Mouse (Mus musculus): ENCODE data around the gene Elavl4. TPM values are rescaled to one million over a fixed set of nuclear protein-coding genes. Genes with fewer than 3 reads are reported as not detected.

Gene Elavl4
- total and polyA plus RNA-seq, 3 experiments = 0.09 to 0.13 (median 0.12) TPM

DNA sequence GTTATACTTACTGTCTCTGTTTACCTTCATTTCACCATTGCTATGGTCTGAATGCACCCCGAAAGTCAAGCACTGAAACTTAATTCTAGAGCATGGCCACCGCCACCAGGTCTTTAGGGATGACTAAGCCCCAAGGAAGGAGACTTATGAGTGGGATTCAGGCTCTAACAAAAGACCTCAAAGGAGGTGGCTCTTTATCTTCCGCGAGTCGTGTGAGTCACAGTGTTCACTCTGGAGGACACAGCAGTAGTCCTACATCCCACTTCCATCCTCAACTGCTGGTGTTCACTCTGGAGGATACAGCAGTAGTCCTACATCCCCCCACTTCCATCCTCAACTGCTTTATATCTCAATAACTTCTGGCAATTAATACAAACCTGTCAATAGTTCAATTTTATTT is 151.8 kb downstream of the Elavl4 start:
- no peak overlapping the region for H3K4me3 ChIP-seq
- no peak overlapping the region for H3K27ac ChIP-seq
- no peaks in the 10 kb centered on the region for H3K79me2 ChIP-seq (replicated peaks; ENCODE audit: control insufficient read depth, insufficient read depth, low read length)
- no peak overlapping the region for H3K9ac ChIP-seq (ENCODE audit: low read depth, low read length)
- no peak for TF ChIP-seq CTCF (IDR thresholded peaks at IDR 0.05)
- no peaks in the 10 kb centered on the region; the same call in 1 of the 2 replicates for H3K36me3 ChIP-seq (ENCODE audit: control insufficient read depth, insufficient read depth, low read length)
- WGBS = 78% methylated on average over 5 of the region's 5 CpGs
- intact Hi-C loops (cut with DNase I) = no loop called here
- H3K27me3 ChIP-seq (ENCODE audit: control insufficient read depth, insufficient read depth, low read length) = no peaks in the 10 kb centered on the region
- no peaks in the 10 kb centered on the region for H3K4me1 ChIP-seq (ENCODE audit: control insufficient read depth, insufficient read depth, low read length)
- DNase-seq = no peak

DNA sequence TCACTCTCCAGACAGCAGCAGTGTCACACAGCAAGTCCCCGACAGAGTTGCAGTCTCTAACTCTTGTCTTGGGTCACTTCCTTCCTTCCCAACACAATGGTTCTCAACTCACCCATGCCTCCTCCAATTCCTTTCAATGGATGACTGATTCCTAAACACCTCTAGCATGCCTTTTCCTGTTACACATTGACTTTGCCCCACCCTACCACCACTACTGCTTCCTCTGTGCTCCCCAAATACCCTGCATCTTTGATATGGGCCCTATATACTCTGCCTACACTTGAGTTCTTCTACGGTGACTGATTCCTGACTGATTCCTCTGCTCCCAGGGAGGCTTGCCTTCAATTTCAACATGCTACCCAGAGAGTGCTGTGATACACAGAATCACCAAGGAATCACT is 153.1 kb downstream of the Elavl4 start:
- H3K79me2 ChIP-seq (replicated peaks; ENCODE audit: control insufficient read depth, insufficient read depth, low read length) = no peaks in the 10 kb centered on the region
- H3K27ac ChIP-seq = no peak overlapping the region
- no peak for DNase-seq
- H3K9ac ChIP-seq (ENCODE audit: low read depth, low read length) = no peak overlapping the region
- H3K4me3 ChIP-seq = no peak overlapping the region
- H3K27me3 ChIP-seq (ENCODE audit: control insufficient read depth, insufficient read depth, low read length) = no peaks in the 10 kb centered on the region
- intact Hi-C loops (cut with DNase I) = no loop called here
- 33% methylated on average over 2 of the region's 2 CpGs for WGBS
- TF ChIP-seq EP300 (IDR thresholded peaks at IDR 0.05; ENCODE audit: insufficient read depth, low read depth, low read length) (no peak), CTCF (IDR thresholded peaks at IDR 0.05) (no peak), POLR2A (IDR thresholded peaks at IDR 0.05; ENCODE audit: insufficient read depth, low read depth, low read length) (no peak)
- no peaks in the 10 kb centered on the region for H3K4me1 ChIP-seq (ENCODE audit: control insufficient read depth, insufficient read depth, low read length)
- H3K36me3 ChIP-seq (ENCODE audit: control insufficient read depth, insufficient read depth, low read length) = no peaks in the 10 kb centered on the region; the same call in 1 of the 2 replicates

DNA sequence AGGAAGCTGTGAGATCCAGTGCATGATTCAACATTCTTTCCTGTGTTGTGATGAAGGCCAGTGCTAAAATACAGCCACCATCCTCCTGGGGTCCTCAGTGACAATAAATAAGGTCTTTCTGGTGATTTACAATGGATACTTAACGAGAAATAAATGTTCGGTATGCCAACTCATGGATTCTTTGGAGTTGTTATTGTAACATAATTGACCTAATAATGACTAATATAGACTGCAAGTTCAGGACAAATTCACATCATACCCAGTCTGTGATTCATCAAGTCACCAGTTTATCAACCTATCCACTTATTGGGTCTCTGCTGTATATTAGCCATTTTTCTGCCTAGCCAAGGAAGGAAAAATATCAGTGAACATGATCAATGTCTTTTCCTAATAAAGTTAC is 174.4 kb downstream of the Elavl4 start:
- Histone ChIP-seq H3K9ac (ENCODE audit: low read depth, low read length) (no peak overlapping the region), H3K27ac (no peak overlapping the region), H3K79me2 (replicated peaks; ENCODE audit: control insufficient read depth, insufficient read depth, low read length) (no peaks in the 10 kb centered on the region), H3K4me1 (ENCODE audit: control insufficient read depth, insufficient read depth, low read length) (no peaks in the 10 kb centered on the region), H3K36me3 (ENCODE audit: control insufficient read depth, insufficient read depth, low read length) (no peaks in the 10 kb centered on the region), H3K27me3 (ENCODE audit: control insufficient read depth, insufficient read depth, low read length) (no peaks in the 10 kb centered on the region), H3K4me3 (no peak overlapping the region)
- intact Hi-C loops (cut with DNase I) = no loop called here
- DNase-seq = no peak
- TF ChIP-seq CTCF (IDR thresholded peaks at IDR 0.05) = no peak
- TF ChIP-seq POLR2A (IDR thresholded peaks at IDR 0.05; ENCODE audit: insufficient read depth, low read depth, low read length) = no peak
- TF ChIP-seq EP300 (IDR thresholded peaks at IDR 0.05; ENCODE audit: insufficient read depth, low read depth, low read length) = no peak
- WGBS = 83% methylated on average over 2 of the region's 2 CpGs

DNA sequence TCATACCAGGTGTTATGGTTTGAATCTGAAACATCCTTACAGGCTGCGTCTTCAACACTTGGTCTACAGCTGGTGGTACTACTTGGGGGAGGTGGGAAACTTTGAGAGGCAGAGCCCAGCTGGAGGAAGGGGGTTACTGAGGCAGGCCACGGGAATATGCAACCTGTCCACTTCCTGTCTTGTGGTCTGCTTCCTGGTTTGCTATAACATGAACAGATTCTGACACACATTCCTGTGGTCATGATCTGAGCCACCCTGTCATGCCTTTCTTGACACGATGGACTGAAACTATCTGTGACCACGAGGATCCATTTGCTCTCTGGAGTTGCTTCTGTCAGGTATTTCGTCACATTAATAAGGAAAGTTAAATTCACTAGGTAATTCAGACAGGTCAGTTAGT is 179.7 kb downstream of the Elavl4 start:
- intact Hi-C loops (cut with DNase I) = no loop called here
- H3K4me1 ChIP-seq (ENCODE audit: control insufficient read depth, insufficient read depth, low read length) = no peaks in the 10 kb centered on the region
- H3K79me2 ChIP-seq (replicated peaks; ENCODE audit: control insufficient read depth, insufficient read depth, low read length) = no peaks in the 10 kb centered on the region
- H3K9ac ChIP-seq (ENCODE audit: low read depth, low read length) = no peak overlapping the region
- 67% methylated on average over 5 of the region's 5 CpGs for WGBS
- no peak overlapping the region for H3K27ac ChIP-seq
- DNase-seq = no peak
- TF ChIP-seq POLR2A (IDR thresholded peaks at IDR 0.05; ENCODE audit: insufficient read depth, low read depth, low read length) (no peak), CTCF (IDR thresholded peaks at IDR 0.05) (no peak), EP300 (IDR thresholded peaks at IDR 0.05; ENCODE audit: insufficient read depth, low read depth, low read length) (no peak)
- H3K36me3 ChIP-seq (ENCODE audit: control insufficient read depth, insufficient read depth, low read length) = no peaks in the 10 kb centered on the region
- H3K27me3 ChIP-seq (ENCODE audit: control insufficient read depth, insufficient read depth, low read length) = no peaks in the 10 kb centered on the region
- no peak overlapping the region for H3K4me3 ChIP-seq

DNA sequence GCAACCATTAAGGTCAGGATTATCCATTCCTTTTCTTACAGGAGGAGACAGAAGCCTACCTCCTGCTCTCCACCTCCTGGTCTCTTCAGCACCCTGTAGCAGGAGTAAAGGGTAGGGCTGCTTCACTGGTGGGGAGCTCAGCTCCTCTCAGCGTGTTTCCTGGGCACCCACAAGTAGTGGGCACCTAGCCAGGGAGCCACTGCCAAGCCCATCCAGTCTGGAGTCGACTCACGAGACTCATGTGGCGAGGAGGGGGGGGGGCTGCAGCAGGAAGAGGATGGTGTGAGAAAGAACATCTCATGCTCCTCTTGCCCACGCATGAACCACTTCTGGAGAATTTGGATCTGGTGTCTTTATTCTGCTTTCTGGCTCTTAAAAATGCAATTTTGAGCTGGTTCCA is 186.5 kb downstream of the Elavl4 start:
- no peak for TF ChIP-seq POLR2A (IDR thresholded peaks at IDR 0.05; ENCODE audit: insufficient read depth, low read depth, low read length)
- no peak for TF ChIP-seq EP300 (IDR thresholded peaks at IDR 0.05; ENCODE audit: insufficient read depth, low read depth, low read length)
- no peak for TF ChIP-seq CTCF (IDR thresholded peaks at IDR 0.05)
- Histone ChIP-seq H3K4me1 (ENCODE audit: control insufficient read depth, insufficient read depth, low read length) (no peaks in the 10 kb centered on the region), H3K27me3 (ENCODE audit: control insufficient read depth, insufficient read depth, low read length) (no peaks in the 10 kb centered on the region), H3K79me2 (replicated peaks; ENCODE audit: control insufficient read depth, insufficient read depth, low read length) (no peaks in the 10 kb centered on the region), H3K4me3 (no peak overlapping the region), H3K27ac (no peak overlapping the region), H3K9ac (ENCODE audit: low read depth, low read length) (no peak overlapping the region), H3K36me3 (ENCODE audit: control insufficient read depth, insufficient read depth, low read length) (no peaks in the 10 kb centered on the region)
- DNase-seq = no peak
- intact Hi-C loops (cut with DNase I) = no loop called here
- 60% methylated on average over 5 of the region's 5 CpGs for WGBS

DNA sequence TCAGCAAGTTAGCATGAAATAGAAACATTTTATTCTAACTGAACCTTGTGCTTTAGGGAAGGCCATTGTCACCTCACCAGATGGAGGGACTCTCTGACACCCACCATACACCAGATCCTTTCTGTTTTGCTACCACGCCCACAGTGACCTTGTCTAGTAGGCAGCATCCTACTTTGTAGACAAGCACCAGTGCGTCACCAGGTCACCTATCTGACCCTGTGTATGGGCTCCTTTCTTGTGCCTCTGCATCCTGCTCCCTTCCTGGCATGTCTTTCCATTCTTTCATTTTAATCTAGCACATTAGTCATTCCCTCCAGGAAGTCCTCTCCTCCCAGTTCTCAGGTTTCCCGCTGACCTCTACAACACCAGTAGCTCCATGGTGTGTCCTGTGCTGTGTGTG is 190.1 kb downstream of the Elavl4 start:
- 56% methylated on average over 3 of the region's 3 CpGs for WGBS
- Histone ChIP-seq H3K79me2 (replicated peaks; ENCODE audit: control insufficient read depth, insufficient read depth, low read length) (no peaks in the 10 kb centered on the region), H3K9ac (ENCODE audit: low read depth, low read length) (no peak overlapping the region), H3K27me3 (ENCODE audit: control insufficient read depth, insufficient read depth, low read length) (no peaks in the 10 kb centered on the region), H3K27ac (no peak overlapping the region), H3K4me3 (no peak overlapping the region), H3K36me3 (ENCODE audit: control insufficient read depth, insufficient read depth, low read length) (no peaks in the 10 kb centered on the region), H3K4me1 (ENCODE audit: control insufficient read depth, insufficient read depth, low read length) (no peaks in the 10 kb centered on the region)
- TF ChIP-seq CTCF (IDR thresholded peaks at IDR 0.05) (no peak), EP300 (IDR thresholded peaks at IDR 0.05; ENCODE audit: insufficient read depth, low read depth, low read length) (no peak), POLR2A (IDR thresholded peaks at IDR 0.05; ENCODE audit: insufficient read depth, low read depth, low read length) (no peak)
- intact Hi-C loops (cut with DNase I) = no loop called here
- DNase-seq = no peak
